Mouse (Mus musculus): ENCODE measurements around the gene Sapcd1. TPM values are rescaled to one million over a fixed set of nuclear protein-coding genes. Genes with fewer than 3 reads are reported as not detected.

Gene Sapcd1
- polyA plus RNA-seq, 1 experiment: 0.69 TPM

DNA sequence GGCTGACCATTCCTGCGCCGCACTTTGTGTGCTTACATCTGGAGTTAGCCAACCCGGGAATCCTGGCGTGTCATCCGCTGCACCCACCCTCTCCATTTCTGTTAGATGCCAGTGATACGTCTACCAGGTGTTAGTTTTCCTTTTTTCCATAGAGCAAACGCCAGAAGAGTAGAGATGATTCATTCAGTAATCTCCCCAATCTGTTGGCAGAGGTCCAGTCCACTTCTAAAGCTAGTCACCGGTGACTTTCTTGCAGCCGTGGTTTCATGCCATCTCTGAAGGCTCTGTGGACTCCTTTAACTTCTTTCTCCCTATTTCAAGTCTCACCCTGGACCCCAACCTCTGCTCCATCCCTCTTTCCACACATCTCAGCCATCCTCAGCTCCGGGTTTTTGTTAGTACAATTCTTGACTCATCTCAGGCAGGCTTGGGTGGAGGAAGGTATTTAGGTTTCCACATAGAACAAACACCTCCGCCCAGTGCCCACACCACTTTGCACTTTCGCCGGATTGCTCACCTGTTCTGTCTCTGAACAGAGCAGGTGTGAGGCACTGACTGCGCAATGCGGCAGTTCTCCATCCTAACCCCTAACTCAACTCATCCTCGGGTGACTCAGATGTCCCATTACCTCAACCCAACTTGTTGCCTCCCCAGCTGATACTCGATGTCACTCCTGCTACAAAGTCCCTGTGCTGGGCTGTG is 40.5 kb upstream of the Sapcd1 start:
- no peaks in the 10 kb centered on the region; the same call in 1 of the 2 replicates for H3K4me1 ChIP-seq (ENCODE audit: control insufficient read depth, insufficient read depth, low read length)
- H3K4me3 ChIP-seq (ENCODE audit: insufficient read depth, low read depth, low read length): no peak overlapping the region
- no peak for DNase-seq
- TF ChIP-seq CTCF (conservative IDR thresholded peaks at IDR 0.05; ENCODE audit: insufficient read depth, insufficient read length, low read depth, low read length): no peak
- no peak for TF ChIP-seq POLR2A (IDR thresholded peaks at IDR 0.05; ENCODE audit: low read depth, low read length)
- H3K36me3 ChIP-seq (ENCODE audit: control insufficient read depth, insufficient read depth, low read length): no peaks in the 10 kb centered on the region
- 76% methylated on average over 17 of the region's 17 CpGs for WGBS
- H3K27me3 ChIP-seq (replicated peaks; ENCODE audit: control insufficient read depth, insufficient read depth, low read length): no peaks in the 10 kb centered on the region
- no peak overlapping the region for H3K27ac ChIP-seq (ENCODE audit: insufficient read depth, low read depth, low read length)

DNA sequence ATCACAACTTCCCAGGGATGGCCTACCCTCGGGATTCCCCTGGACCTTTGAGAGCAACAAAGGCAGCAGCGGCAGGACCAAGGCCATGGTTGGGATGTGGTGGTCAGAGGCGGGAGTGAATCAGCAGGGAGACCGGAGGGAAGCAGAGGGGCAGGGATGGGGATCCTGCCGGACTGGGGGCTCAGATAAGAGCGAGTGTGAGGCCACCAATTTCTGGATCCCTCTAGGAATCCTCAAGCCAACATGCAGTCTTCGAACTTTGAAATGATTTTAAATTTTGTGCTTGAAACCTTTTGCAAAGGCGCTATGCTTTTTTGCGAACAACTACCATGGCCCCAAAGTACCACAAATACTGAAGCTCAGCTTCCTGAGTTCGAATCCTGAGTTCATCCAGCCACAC is 38.3 kb upstream of the Sapcd1 start, which contains the start of gene Mpig6b:
Mpig6b (minus strand) TSS at position 101 of the 400 bp plus-strand sequence.
- no peaks in the 10 kb centered on the region for H3K27me3 ChIP-seq (replicated peaks; ENCODE audit: control insufficient read depth, insufficient read depth, low read length)
- no peaks in the 10 kb centered on the region for H3K36me3 ChIP-seq (ENCODE audit: control insufficient read depth, insufficient read depth, low read length)
- WGBS: 76% methylated on average over 10 of the region's 10 CpGs
- DNase-seq: no peak
- H3K27ac ChIP-seq (ENCODE audit: insufficient read depth, low read depth, low read length): peak within 1 kb of the TSS; percentile 57
- H3K4me3 ChIP-seq (ENCODE audit: insufficient read depth, low read depth, low read length): peak within 1 kb of the TSS; percentile 47
- no peak for TF ChIP-seq CTCF (conservative IDR thresholded peaks at IDR 0.05; ENCODE audit: insufficient read depth, insufficient read length, low read depth, low read length)
- H3K4me1 ChIP-seq (ENCODE audit: control insufficient read depth, insufficient read depth, low read length): no peaks in the 10 kb centered on the region; the same call in 1 of the 2 replicates

DNA sequence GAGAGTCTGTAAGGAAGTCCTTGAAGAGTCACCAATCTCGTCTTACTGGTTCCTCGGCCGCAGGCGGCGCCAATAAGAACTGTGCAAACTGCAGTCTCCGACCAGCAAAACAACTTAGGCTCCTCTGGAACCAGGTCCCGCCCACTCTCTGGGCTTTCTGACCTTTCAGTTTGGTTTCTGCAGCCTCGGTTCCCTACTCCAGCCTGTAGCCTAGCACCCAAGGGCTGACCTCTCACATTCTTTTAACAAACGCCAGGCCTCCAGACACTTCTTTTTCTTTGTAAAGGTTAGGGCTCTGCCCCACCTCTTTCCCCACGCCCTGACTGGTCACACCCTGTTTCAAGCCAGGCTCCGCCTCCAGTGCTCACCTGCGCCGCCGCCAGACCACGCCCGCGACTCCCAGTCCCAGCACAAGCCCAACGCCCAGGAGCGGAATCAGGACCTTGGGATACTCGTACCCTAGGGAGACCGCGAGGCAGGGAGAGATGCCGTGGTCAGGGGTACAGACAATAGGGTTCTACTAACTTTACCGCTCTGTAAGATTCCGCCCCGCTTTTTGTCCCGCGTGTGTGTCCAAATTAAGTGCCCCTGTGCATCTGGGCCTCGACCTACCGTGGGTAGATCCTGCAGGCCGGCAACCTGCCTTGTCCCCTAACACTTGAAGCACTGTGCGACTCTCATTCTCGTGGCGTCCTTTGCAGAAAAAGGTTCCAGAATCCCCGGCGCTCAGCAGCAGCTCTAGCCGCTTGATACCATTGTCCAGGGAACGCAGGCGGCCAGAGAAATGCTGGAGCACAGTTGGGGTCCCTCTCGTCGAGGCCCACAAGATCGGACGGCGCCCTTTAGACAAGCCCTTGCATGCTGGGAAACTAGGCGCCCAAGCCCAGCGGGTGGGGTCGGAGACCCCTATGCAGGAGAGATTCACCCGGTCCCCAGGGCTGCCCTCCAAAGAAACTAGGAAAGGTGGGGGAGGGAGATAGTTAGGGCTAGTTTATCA is 37.4 kb upstream of the Sapcd1 start, which contains the start of gene Ly6g6c:
Ly6g6c (plus strand) TSS at position 438 of the 997 bp plus-strand sequence.
- H3K4me1 ChIP-seq (ENCODE audit: control insufficient read depth, insufficient read depth, low read length): no peaks in the 10 kb centered on the region; the same call in 1 of the 2 replicates
- H3K27me3 ChIP-seq (replicated peaks; ENCODE audit: control insufficient read depth, insufficient read depth, low read length): no peaks in the 10 kb centered on the region
- no peaks in the 10 kb centered on the region for H3K36me3 ChIP-seq (ENCODE audit: control insufficient read depth, insufficient read depth, low read length)
- 9% methylated on average over 48 of the region's 48 CpGs for WGBS
- peak; percentile 83 for DNase-seq
- TF ChIP-seq POLR2A (IDR thresholded peaks at IDR 0.05; ENCODE audit: low read depth, low read length): no peak
- no peak for TF ChIP-seq CTCF (conservative IDR thresholded peaks at IDR 0.05; ENCODE audit: insufficient read depth, insufficient read length, low read depth, low read length)
- H3K4me3 ChIP-seq (ENCODE audit: insufficient read depth, low read depth, low read length): peak within 1 kb of the TSS; percentile 47
- peak within 1 kb of the TSS; percentile 65 for H3K27ac ChIP-seq (ENCODE audit: insufficient read depth, low read depth, low read length)

DNA sequence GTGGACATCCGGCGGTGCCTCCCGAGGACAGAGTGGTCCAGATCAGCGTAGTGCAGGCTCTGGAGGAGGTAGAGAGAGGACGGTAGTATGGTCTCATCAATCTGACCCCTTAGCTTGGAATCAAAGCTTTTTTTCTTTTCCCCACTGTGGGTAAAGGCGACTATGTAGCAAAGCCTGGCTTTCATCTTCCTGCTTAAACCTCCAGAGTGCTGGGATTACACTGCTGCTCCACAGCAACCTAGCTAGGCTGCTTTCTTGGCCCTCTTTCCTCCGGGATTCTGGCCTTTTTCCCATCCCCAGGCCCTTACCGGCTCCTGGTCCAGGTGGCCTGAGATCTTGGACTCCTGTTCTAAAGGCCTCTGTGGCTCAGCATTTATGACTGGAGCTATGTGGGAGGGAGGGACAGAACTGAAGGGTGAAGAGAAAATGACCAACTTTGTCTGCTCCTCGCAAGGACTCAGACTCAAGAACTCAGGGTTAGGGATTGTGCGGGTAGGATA is 36.6 kb upstream of the Sapcd1 start:
- H3K4me3 ChIP-seq (ENCODE audit: insufficient read depth, low read depth, low read length): peak overlapping the region; percentile 4; the same call in 1 of the 2 replicates
- TF ChIP-seq POLR2A (IDR thresholded peaks at IDR 0.05; ENCODE audit: low read depth, low read length): no peak
- TF ChIP-seq CTCF (conservative IDR thresholded peaks at IDR 0.05; ENCODE audit: insufficient read depth, insufficient read length, low read depth, low read length): no peak
- DNase-seq: peak; percentile 18
- 43% methylated on average over 10 of the region's 10 CpGs for WGBS
- H3K36me3 ChIP-seq (ENCODE audit: control insufficient read depth, insufficient read depth, low read length): no peaks in the 10 kb centered on the region
- no peaks in the 10 kb centered on the region for H3K27me3 ChIP-seq (replicated peaks; ENCODE audit: control insufficient read depth, insufficient read depth, low read length)
- no peaks in the 10 kb centered on the region; the same call in 1 of the 2 replicates for H3K4me1 ChIP-seq (ENCODE audit: control insufficient read depth, insufficient read depth, low read length)
- peak overlapping the region; percentile 65 for H3K27ac ChIP-seq (ENCODE audit: insufficient read depth, low read depth, low read length)

DNA sequence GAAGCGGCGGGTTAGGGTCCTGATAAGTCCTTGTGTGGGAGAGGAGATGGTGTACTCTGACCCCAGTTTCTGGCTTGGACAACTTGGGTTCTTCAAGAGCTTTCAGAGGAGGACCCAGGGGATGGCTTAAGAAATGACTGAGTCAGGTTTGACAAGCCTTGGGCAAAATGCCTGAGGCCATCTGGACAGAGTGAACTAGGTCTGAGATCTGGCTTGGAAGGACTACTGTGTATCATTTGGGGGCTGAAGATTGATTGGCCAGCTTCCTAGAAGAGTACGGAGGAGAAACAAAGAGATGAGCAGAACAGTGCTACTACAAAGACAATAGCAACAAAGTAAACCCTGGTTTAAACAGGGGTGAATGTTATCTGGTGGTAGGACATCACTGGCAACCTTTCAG is 35.6 kb upstream of the Sapcd1 start:
- TF ChIP-seq POLR2A (IDR thresholded peaks at IDR 0.05; ENCODE audit: low read depth, low read length): no peak
- no peak for TF ChIP-seq CTCF (conservative IDR thresholded peaks at IDR 0.05; ENCODE audit: insufficient read depth, insufficient read length, low read depth, low read length)
- 86% methylated on average over 3 of the region's 3 CpGs for WGBS
- no peak for DNase-seq
- Histone ChIP-seq H3K36me3 (ENCODE audit: control insufficient read depth, insufficient read depth, low read length) (no peaks in the 10 kb centered on the region), H3K4me3 (ENCODE audit: insufficient read depth, low read depth, low read length) (no peak overlapping the region), H3K4me1 (ENCODE audit: control insufficient read depth, insufficient read depth, low read length) (no peaks in the 10 kb centered on the region; the same call in 1 of the 2 replicates), H3K27me3 (replicated peaks; ENCODE audit: control insufficient read depth, insufficient read depth, low read length) (no peaks in the 10 kb centered on the region), H3K27ac (ENCODE audit: insufficient read depth, low read depth, low read length) (no peak overlapping the region)

DNA sequence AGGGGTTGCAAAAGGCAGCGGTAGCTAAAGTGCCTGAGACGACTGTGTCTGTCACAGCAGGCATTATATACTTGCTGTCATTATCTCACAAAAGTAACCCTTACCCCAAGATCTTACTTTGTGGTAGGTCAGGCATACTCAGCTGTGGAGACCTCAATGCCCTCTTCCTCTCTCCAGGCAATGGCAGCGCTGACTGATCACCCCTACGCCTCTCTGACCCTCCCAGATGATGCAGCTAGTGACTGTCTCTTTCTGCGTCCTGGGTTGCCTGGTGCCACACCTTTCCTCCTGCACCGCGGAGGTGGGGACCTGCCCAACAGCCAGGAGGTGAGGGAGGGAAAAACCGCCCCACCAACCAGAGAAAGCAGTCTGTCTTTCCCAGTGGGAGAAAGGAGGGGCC is 33.5 kb upstream of the Sapcd1 start:
- Histone ChIP-seq H3K27ac (ENCODE audit: insufficient read depth, low read depth, low read length) (no peak overlapping the region), H3K27me3 (replicated peaks; ENCODE audit: control insufficient read depth, insufficient read depth, low read length) (no peaks in the 10 kb centered on the region), H3K4me3 (ENCODE audit: insufficient read depth, low read depth, low read length) (no peak overlapping the region), H3K4me1 (ENCODE audit: control insufficient read depth, insufficient read depth, low read length) (peaks cover 6% of the 10 kb centered on the region; the same call in 1 of the 2 replicates), H3K36me3 (ENCODE audit: control insufficient read depth, insufficient read depth, low read length) (no peaks in the 10 kb centered on the region)
- no peak for DNase-seq
- 81% methylated on average over 8 of the region's 8 CpGs for WGBS
- TF ChIP-seq CTCF (conservative IDR thresholded peaks at IDR 0.05; ENCODE audit: insufficient read depth, insufficient read length, low read depth, low read length) (no peak), POLR2A (IDR thresholded peaks at IDR 0.05; ENCODE audit: low read depth, low read length) (no peak)

All from kidney, adult 2 months (tissue).